Mouse (Mus musculus) heart, postnatal 0 days (tissue): ENCODE data around the gene Tatdn3.

ENCODE experiments used
- CTCF ChIP-seq: IDR thresholded peaks from 2 replicates; pipeline ENCODE4 v1.5.1; 2016; ENCODE audit warnings: antibody characterized with exemption, control low read depth, low read depth
- EP300 ChIP-seq: IDR thresholded peaks from 2 replicates; pipeline ENCODE4 v1.6.1; 2016; ENCODE audit warnings: antibody characterized with exemption, low read depth

- TF ChIP-seq CTCF (no peak), EP300 (no peak)
Measured at GRCm38 (mm10) chr1:191086304-191086878, 23.7 kb upstream of the Tatdn3 start.
